Mouse (Mus musculus) splenic B cell, adult 2 months (primary cell): ENCODE data around the gene Flvcr1.

Experiments used
- DNase-seq: peaks from one replicate; pipeline ENCODE4 v3.0.0-alpha.2; 2011; ENCODE audit warnings: low read depth, low spot score
- H3K27me3 ChIP-seq: 2 replicates; pipeline ENCODE4 v1.6.1; 2012; ENCODE audit warnings: mild to moderate bottlenecking, low read length, moderate library complexity, mixed read lengths; ENCODE audit not compliant: control insufficient read depth, poor library complexity, insufficient read depth, severe bottlenecking
- H3K36me3 ChIP-seq: 2 replicates; pipeline ENCODE4 v1.6.1; 2012; ENCODE audit warnings: mild to moderate bottlenecking, low read length, moderate library complexity, mixed read lengths; ENCODE audit not compliant: control insufficient read depth, poor library complexity, insufficient read depth, severe bottlenecking

The Flvcr1 gene

DNA sequence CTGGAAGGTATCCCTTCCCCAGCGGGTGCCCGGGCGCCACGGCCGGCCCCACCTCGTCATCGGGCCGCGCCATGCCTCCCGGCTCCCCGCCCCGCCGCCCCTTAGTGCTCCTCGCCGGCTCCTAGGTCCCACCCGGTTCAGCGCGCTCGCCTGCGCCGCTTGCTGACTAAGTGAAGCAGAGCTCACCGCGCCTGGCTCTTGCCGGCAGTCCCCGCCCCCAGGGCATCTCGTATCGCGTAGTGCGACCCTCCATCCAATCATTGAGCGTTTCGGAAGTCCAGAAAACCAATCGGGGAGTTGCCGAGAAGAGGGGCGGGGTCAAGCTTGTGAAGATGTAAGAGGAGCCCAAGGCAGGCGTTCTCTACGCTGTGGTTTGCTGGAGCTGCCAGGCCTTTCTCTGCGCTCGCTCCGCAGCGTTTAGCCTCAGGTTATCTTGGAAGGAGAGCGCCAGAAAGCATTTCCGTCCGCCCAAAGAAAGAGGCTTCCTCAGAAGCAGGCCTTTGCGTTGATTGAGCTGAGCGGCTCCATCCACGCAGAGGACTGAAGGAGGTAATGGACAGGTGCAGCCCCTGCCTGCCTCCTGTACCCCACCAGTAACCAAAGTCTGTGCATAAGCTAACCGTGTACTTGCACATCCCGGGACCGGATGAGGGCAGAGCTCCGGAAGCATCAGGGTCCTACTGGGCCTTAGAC is at the start of gene Flvcr1:
TSS of gene Flvcr1 (minus strand) at position 138 of the 693 bp plus-strand sequence.
- no peaks in the 10 kb centered on the region for H3K36me3 ChIP-seq
- no peaks in the 10 kb centered on the region for H3K27me3 ChIP-seq
- DNase-seq, result peak; percentile 99

DNA sequence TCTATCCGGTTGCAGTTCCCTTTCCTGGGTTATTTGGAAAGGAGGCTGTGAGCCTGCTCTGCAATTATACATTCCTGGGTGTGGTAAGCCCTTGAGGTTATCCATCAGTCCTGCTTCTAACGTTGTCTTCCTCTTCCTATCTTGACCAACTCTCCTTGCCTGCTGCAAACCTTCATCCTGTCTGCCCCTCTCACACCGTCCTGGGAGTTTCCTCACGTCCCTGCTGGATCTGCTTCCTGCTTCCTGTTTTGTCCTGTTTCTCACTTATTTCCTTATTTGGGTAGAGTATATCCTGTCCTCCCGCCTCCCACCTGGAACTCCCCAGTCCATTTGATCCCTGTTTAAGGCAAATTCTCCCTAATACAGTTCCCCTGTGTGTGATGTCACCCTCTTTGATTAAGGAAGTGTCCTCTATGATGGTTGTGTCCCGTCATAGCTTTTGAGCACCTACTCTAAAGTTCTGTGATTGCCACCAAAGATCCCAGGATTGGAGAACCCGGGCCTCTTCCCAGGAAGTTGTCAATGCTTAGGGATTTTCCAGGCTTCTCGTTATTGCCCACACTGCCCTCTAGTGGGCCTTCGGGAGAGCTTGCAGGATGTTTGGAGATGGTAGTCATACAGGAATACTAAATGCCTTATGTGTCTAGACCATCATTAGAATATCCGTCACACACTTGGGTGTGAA is 49.4 kb upstream of the Flvcr1 start:
- peak; percentile 31 for DNase-seq
- H3K36me3 ChIP-seq, result no peaks in the 10 kb centered on the region
- H3K27me3 ChIP-seq, result no peaks in the 10 kb centered on the region

DNA sequence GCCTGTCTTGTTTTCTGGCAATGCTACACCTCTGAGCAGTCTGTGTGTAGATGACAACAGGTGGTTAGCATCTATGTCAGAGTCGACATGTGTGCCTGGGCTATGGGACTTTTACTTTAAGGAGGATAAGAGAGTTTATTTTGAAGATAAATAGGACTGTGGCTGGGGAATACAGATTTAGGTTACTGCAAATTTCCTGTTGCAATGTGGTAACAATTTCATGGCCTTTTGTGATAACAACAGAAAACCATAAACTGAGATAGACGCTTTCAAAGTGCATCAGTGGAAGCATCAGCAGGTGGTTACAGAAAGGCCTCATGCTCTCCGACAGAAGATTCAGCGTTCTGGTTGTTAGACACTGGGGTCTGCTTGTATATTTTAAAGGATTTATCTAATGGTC is 47.5 kb upstream of the Flvcr1 start:
- no peaks in the 10 kb centered on the region for H3K27me3 ChIP-seq
- no peaks in the 10 kb centered on the region for H3K36me3 ChIP-seq
- no peak for DNase-seq

DNA sequence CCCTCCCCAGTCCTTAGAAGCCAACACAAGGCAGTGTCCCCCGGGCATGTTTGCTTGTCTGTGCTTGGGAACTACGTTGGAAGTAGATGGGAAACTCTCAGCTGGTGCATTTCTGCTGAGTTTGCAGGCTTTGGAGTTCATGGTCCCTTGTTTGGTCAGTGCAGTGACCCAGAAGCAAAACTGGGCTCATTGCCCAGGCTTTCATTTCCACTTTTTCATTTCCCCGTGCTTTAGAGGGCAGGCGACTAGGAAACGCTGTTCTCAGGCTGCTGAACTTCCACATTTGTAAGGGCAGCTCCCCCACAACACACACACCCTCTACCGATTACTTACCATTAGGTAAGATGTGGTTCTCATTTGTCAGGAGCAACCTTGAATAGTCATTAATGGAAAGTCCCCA is 47.0 kb upstream of the Flvcr1 start:
- H3K36me3 ChIP-seq, result no peaks in the 10 kb centered on the region
- DNase-seq, result peak; percentile 78
- H3K27me3 ChIP-seq, result no peaks in the 10 kb centered on the region

DNA sequence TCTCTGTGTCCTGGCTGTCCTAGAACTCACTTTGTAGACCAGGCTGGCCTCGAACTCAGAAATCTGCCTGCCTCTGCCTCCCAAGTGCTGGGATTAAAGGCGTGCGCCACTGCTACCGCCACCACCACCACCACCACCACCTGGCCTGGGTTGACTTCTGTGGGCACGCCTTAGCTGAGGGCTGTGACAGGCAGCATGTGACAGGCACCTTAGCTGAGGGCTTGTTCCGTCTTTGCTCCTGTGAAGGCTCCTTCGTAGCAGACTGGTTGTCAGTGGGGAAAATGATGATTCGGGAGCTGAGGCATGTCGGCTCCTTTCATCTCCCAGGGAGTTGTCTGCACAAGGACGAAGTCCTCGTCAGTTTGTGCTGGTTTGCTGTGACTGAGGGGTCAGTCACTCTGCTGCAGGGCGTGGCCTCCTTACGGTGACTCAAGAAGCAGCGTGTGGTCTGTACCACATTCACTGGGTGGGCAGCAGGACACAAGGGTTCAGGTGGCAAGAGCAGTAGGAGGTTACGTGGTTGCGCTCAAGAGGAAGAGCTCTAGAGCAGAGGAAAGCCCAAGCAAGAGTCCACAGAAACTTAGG is 46.5 kb upstream of the Flvcr1 start:
- Histone ChIP-seq H3K36me3 (no peaks in the 10 kb centered on the region), H3K27me3 (no peaks in the 10 kb centered on the region)
- DNase-seq, result peak; percentile 15

DNA sequence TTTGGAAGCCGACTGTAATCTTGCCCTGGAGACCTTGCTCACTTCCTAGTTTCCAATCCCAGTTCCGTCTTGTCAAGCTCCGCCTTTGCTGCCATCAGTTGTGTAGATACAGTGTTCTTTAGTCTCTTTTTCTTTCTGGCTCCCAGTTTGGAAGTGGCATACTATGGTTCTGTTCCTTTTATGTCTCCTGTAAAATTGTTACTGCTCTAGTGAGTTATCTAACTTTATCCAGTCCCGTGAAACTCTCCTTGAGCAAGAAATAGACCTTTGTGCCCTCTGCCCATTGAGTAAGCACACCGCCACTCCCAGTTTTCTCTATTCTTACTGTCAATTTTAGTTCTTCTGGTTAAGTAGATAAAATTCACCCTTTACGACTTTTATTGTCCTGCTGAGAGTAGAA is 45.7 kb upstream of the Flvcr1 start:
- no peak for DNase-seq
- H3K36me3 ChIP-seq, result no peaks in the 10 kb centered on the region
- H3K27me3 ChIP-seq, result no peaks in the 10 kb centered on the region

DNA sequence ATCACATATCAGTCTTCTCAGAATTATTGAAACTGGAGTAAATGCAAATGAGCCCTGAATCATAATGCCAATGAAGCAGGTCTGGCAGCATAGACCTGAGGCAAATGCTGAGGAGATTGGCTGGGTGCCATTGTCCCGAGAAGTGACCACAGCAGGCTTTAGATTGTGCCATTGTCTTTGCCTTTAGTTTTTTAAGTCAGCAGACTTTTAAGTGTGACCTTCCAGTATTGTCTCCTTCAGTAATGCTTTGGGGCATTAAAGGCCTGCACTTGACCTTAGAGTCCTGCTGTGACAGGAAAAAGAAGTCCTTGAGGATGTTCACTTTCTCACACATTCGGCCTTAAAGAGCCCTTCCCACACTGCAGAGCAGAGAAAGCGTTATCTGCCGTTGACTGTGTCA is 44.3 kb upstream of the Flvcr1 start:
- DNase-seq, result no peak
- H3K27me3 ChIP-seq, result no peaks in the 10 kb centered on the region
- H3K36me3 ChIP-seq, result no peaks in the 10 kb centered on the region

DNA sequence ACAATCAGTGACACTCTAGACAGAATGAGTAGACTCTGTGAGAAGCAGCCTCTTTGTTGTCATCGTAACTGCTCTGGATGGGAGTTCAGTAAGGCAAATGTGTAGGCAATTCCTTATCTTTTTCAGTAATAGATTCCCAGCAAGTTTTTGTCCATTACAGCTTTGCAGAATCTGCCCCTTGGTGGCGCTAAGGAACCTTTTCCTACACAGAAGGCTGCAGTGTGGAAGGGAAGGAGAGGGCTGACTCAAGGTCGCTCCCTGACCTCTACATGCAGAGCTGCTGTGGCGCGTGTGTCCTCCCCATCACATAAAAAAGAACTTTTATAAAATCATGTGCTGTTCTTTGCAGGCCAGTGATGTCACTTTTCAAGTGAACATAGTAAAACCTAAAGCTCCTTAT is 42.4 kb upstream of the Flvcr1 start:
- H3K27me3 ChIP-seq, result no peaks in the 10 kb centered on the region
- no peaks in the 10 kb centered on the region for H3K36me3 ChIP-seq
- peak; percentile 18 for DNase-seq

DNA sequence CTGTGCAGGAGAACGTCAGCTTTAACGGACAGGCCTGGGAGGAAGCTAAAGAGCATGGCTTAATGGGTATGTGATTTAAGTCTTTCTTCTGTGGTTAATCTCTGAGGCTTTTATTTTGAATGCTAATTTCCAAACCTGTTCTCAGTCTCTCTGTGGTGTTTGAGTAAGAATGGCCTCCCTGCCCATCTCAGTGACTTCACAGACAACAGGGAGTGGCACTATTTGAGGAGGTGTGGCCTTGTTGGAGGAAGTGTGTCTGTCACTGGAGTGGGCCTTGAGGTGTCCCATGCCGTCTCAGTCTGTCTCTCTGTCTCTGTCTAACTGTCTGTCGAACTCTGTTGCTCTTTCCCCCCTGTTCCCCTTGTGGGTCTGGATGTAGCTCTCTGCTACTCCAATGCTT is 39.2 kb upstream of the Flvcr1 start:
- no peaks in the 10 kb centered on the region for H3K27me3 ChIP-seq
- DNase-seq, result no peak
- H3K36me3 ChIP-seq, result no peaks in the 10 kb centered on the region

DNA sequence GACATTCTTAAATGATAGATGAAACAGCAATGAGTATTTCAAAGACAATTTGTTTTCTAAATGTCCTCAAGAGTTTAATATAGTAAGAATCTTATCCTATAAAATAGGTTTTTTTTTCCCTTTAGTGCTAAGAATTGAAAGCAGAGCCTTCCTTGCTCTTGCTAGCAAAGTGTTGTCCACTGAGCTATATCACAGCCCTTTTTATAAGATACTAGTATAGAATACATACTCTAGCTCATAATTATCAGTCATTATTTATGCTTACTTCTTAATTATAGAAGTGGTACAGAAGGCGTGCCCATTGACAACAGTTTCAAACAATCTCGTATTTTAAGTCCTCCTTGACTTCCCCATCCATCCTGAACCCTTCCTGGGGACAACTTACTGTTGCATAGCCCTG is 38.6 kb upstream of the Flvcr1 start:
- no peaks in the 10 kb centered on the region for H3K36me3 ChIP-seq
- DNase-seq, result no peak
- H3K27me3 ChIP-seq, result no peaks in the 10 kb centered on the region

DNA sequence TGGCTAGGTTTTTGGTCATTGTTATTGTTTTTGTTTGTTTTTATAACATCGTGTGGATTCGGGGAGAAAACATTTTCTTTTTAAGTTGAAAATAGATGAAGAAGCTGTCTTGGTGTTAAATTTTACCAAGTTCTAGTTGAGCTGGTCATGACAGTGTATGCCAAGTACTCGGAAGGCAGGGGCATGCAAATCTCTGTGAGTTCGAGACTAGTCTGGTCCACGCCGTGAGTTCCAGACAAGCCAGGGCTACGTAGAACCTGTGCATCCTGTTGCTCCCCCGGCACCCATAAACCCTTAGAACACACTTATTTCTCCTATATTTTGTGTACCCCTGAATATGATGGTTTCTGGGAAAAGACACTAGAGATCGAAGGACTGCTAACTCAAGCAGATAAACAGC is 37.7 kb upstream of the Flvcr1 start:
- Histone ChIP-seq H3K36me3 (no peaks in the 10 kb centered on the region), H3K27me3 (no peaks in the 10 kb centered on the region)
- DNase-seq, result no peak

DNA sequence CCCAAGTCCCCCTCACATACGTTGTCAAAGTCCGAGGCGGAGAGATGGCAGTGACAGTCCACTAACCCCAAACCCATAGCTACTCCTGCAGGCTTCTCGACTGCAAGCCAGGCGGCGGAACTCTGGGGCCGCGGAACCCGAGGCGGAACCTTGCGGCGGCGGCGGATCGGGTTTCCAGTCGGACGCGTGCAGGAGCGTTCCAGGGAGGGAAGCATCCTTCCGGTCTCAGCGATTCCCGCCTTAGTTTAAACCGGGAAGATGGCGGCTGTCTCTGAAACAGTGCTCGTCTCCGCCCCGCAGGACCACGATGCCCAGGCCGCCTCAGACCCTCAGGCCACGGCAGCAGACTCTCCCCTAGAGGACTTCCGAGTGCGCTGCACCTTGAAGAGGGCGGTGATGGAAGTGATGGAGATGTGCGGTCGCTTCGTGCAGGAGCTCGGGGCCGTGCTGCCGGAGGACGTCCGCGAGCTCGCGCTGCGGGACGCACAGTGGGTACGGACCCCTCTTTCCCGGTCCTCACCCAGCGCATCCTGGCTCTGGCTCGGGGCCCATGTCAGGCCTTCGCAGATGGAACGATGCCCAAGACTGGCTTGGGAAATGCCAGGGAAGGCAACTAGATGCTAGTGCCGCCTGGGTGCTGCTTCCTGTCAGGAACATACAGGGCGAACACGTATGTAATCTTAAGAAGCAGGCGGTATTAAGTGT is 37.0 kb upstream of the Flvcr1 start, which contains the start of the genes Tatdn3 and Nsl1:
TSS of gene Tatdn3 (minus strand) at position 152 of the 705 bp plus-strand sequence.
TSS of gene Nsl1 (plus strand) at position 232 of the 705 bp plus-strand sequence.
- Histone ChIP-seq H3K36me3 (no peaks in the 10 kb centered on the region), H3K27me3 (no peaks in the 10 kb centered on the region)
- peak; percentile 90 for DNase-seq

DNA sequence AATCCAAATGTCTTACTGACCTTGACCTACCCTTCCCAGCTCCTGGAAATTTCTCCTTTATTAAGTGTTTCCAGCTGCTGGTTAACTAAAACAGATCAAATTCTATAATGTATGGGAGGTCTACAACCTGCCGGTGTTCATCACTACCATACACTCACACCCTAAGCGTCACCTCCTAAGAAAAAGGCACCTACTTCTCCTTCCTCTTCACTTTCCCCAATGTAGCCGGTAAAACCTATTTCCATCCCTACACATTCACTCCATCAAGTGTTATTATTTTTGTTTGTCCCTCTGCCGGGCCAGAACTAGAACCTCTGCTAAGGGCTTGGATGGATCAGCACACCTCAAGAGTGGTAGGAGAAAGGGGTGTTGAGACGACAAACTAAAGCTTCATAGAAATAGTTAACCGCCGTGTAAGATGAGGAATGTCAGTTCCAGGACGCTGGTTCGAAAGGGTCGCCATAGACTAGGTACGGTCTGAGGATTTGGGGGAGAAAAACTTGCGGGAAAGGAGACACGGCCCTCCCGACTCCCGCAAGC is 36.4 kb upstream of the Flvcr1 start:
- Histone ChIP-seq H3K27me3 (no peaks in the 10 kb centered on the region), H3K36me3 (no peaks in the 10 kb centered on the region)
- DNase-seq, result no peak

DNA sequence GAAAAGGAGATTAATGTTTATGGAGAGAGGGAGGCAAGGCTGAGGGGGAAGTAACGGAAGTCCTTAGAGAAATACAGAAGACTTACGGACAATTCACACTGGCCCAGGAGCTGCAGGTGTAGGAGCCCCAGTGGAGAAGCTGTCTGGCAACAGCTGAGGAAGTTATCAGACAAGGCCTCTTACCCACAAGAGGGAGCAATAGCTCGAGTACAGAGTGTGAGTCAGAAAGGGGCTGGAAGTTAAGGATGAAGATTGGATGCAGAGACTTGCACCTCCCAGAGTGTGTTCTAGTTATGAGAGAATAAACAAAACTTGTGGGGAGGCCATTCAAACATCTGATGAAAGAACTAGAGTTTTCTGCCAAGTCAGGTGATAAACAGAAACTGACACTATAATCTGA is 31.5 kb upstream of the Flvcr1 start:
- Histone ChIP-seq H3K36me3 (no peaks in the 10 kb centered on the region), H3K27me3 (no peaks in the 10 kb centered on the region)
- DNase-seq, result peak; percentile 13

DNA sequence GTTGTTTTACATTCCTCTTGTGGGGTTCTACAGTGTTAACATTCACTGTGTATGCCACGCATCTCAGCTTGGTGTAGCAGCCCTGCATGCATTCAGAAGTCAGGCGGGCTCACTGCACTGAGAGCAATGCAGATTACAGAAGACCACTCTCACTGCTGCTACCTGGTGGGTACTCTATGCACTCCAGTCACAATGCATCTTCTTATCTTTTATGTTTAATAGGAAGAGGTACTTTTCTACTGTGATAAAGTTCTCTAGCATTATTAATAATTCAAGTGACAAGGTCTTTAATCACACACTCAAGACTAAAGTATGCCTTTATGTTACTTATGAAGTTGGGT is 29.5 kb upstream of the Flvcr1 start:
- no peaks in the 10 kb centered on the region for H3K27me3 ChIP-seq
- no peaks in the 10 kb centered on the region for H3K36me3 ChIP-seq
- no peak for DNase-seq
